Mouse (Mus musculus) macrophage (primary cell): ENCODE data around the gene Sri. TPM values are rescaled to one million over a fixed set of nuclear protein-coding genes. Genes with fewer than 3 reads are reported as not detected.

Source experiments
- H3K27ac ChIP-seq: fragments of 350-480 bp; formaldehyde crosslinking; 2 replicates; pipeline ENCODE4 v1.9.0; 2021
- H3K36me3 ChIP-seq: fragments of 350-480 bp; formaldehyde crosslinking; 2 replicates; pipeline ENCODE4 v1.9.0; 2021; ENCODE audit errors: inconsistent target
- H3K4me3 ChIP-seq: fragments of 350-480 bp; formaldehyde crosslinking; 2 replicates; pipeline ENCODE4 v1.9.0; 2021; ENCODE audit errors: inconsistent target
- H3K79me2 ChIP-seq: fragments of 350-480 bp; formaldehyde crosslinking; 2 replicates; pipeline ENCODE4 v1.9.0; 2021; ENCODE audit errors: inconsistent target
- WGBS: methylation state at CpG from one replicate; pipeline ENCODE4 v1.1.7; 2026; ENCODE audit warnings: inconsistent platforms; ENCODE audit not compliant: missing documents; 5-methylcytosine and 5-hydroxymethylcytosine counted together
- polyA plus RNA-seq: library from polyadenylated mRNA; stranded (reverse); fragments of 250-400 nt; gene quantifications from 3 replicates; pipeline ENCODE4 v1.2.4, GENCODE M21; 2018; ENCODE audit warnings: inconsistent platforms

Sri gene
- polyA plus RNA-seq, 1 experiment from 2014 or later, result 162 TPM

GRCm38 (mm10) chr5:8073901-8074561 is 28.2 kb downstream of the Sri start:
- no peaks in the 10 kb centered on the region for H3K79me2 ChIP-seq
- 97% methylated on average over 9 of the region's 9 CpGs for WGBS
- peaks cover 23% of the 10 kb centered on the region; the same call in 1 of the 2 replicates for H3K36me3 ChIP-seq
- H3K4me3 ChIP-seq, result no peak overlapping the region
- no peak overlapping the region for H3K27ac ChIP-seq

- Histone ChIP-seq H3K79me2 (no peaks in the 10 kb centered on the region), H3K27ac (no peak overlapping the region), H3K36me3 (peaks cover 12% of the 10 kb centered on the region; the same call in 1 of the 2 replicates), H3K4me3 (no peak overlapping the region)
- WGBS, result 95% methylated on average over 8 of the region's 8 CpGs
Observed at GRCm38 (mm10) chr5:8077481-8077880, 31.6 kb downstream of the Sri start.

- Histone ChIP-seq H3K27ac (no peak overlapping the region), H3K36me3 (no peaks in the 10 kb centered on the region), H3K4me3 (no peak overlapping the region), H3K79me2 (no peaks in the 10 kb centered on the region)
- 74% methylated on average over 9 of the region's 20 CpGs for WGBS
Observed at GRCm38 (mm10) chr5:8082800-8083509, 37.1 kb downstream of the Sri start.

GRCm38 (mm10) chr5:8085661-8086060 is 39.8 kb downstream of the Sri start:
- no peak overlapping the region for H3K27ac ChIP-seq
- no peaks in the 10 kb centered on the region for H3K36me3 ChIP-seq
- H3K4me3 ChIP-seq, result no peak overlapping the region
- WGBS, result 93% methylated on average over 3 of the region's 3 CpGs
- no peaks in the 10 kb centered on the region for H3K79me2 ChIP-seq

GRCm38 (mm10) chr5:8088147-8088546 is 42.3 kb downstream of the Sri start:
- Histone ChIP-seq H3K36me3 (no peaks in the 10 kb centered on the region), H3K4me3 (no peak overlapping the region), H3K79me2 (no peaks in the 10 kb centered on the region), H3K27ac (no peak overlapping the region)
- WGBS, result 35% methylated on average over 3 of the region's 3 CpGs

GRCm38 (mm10) chr5:8094921-8095320 is 49.0 kb downstream of the Sri start:
- Histone ChIP-seq H3K36me3 (no peaks in the 10 kb centered on the region), H3K4me3 (no peak overlapping the region), H3K27ac (no peak overlapping the region), H3K79me2 (no peaks in the 10 kb centered on the region)
- 96% methylated on average over 5 of the region's 5 CpGs for WGBS

GRCm38 (mm10) chr5:8095689-8096088 is 49.8 kb downstream of the Sri start:
- Histone ChIP-seq H3K4me3 (no peak overlapping the region), H3K27ac (no peak overlapping the region), H3K36me3 (no peaks in the 10 kb centered on the region), H3K79me2 (no peaks in the 10 kb centered on the region)
- WGBS, result 91% methylated on average over 1 of the region's 1 CpGs

GRCm38 (mm10) chr5:8111691-8112090 is 65.8 kb downstream of the Sri start:
- Histone ChIP-seq H3K27ac (no peak overlapping the region), H3K79me2 (no peaks in the 10 kb centered on the region), H3K36me3 (no peaks in the 10 kb centered on the region), H3K4me3 (no peak overlapping the region)
- 90% methylated on average over 3 of the region's 3 CpGs for WGBS

- Histone ChIP-seq H3K79me2 (no peaks in the 10 kb centered on the region), H3K27ac (no peak overlapping the region), H3K4me3 (no peak overlapping the region), H3K36me3 (no peaks in the 10 kb centered on the region)
- 95% methylated on average over 5 of the region's 5 CpGs for WGBS
Observed at GRCm38 (mm10) chr5:8112246-8112645, 66.4 kb downstream of the Sri start.

GRCm38 (mm10) chr5:8116561-8117168 is 70.8 kb downstream of the Sri start:
- H3K79me2 ChIP-seq, result no peaks in the 10 kb centered on the region
- no peak overlapping the region for H3K4me3 ChIP-seq
- H3K36me3 ChIP-seq, result no peaks in the 10 kb centered on the region
- 97% methylated on average over 5 of the region's 5 CpGs for WGBS
- H3K27ac ChIP-seq, result no peak overlapping the region

Other genes with a start within 250 kb of the Sri start
- not detected in 3 replicates for gene Steap4, start 85.6 kb upstream of the Sri start, polyA plus RNA-seq